Mouse (Mus musculus): Measurements from ENCODE around the gene Cobll1.

Cobll1 gene

GRCm38 (mm10) chr2:65256494-65257254 is 17.5 kb upstream of the Cobll1 start:
- H3K27me3 ChIP-seq (ENCODE audit: control insufficient read depth, insufficient read depth, low read length, poor library complexity, severe bottlenecking) = no peaks in the 10 kb centered on the region
- no peak for DNase-seq (ENCODE audit: low read depth, low spot score)

GRCm38 (mm10) chr2:65250589-65251104 is 11.4 kb upstream of the Cobll1 start:
- H3K27me3 ChIP-seq (ENCODE audit: control insufficient read depth, insufficient read depth, low read length, poor library complexity, severe bottlenecking) = no peaks in the 10 kb centered on the region
- no peaks in the 10 kb centered on the region for H3K36me3 ChIP-seq (ENCODE audit: control insufficient read depth, insufficient read depth, low read length, poor library complexity, severe bottlenecking)
- DNase-seq (ENCODE audit: low read depth, low spot score) = no peak

More at GRCm38 (mm10) chr2:65256494-65257254, 17.5 kb upstream of the Cobll1 start:
- H3K36me3 ChIP-seq (ENCODE audit: control insufficient read depth, insufficient read depth, low read length, poor library complexity, severe bottlenecking) = no peaks in the 10 kb centered on the region

- Histone ChIP-seq H3K36me3 (ENCODE audit: control insufficient read depth, insufficient read depth, low read length, poor library complexity, severe bottlenecking) (no peaks in the 10 kb centered on the region), H3K27me3 (ENCODE audit: control insufficient read depth, insufficient read depth, low read length, poor library complexity, severe bottlenecking) (no peaks in the 10 kb centered on the region)
- DNase-seq (ENCODE audit: low read depth, low spot score) = no peak
Observed at GRCm38 (mm10) chr2:65249575-65249974, 10.4 kb upstream of the Cobll1 start.

GRCm38 (mm10) chr2:65240173-65240745 is 1.1 kb upstream of the Cobll1 start:
- no peaks in the 10 kb centered on the region for H3K36me3 ChIP-seq (ENCODE audit: control insufficient read depth, insufficient read depth, low read length, poor library complexity, severe bottlenecking)
- DNase-seq (ENCODE audit: low read depth, low spot score) = peak; percentile 34
- no peaks in the 10 kb centered on the region for H3K27me3 ChIP-seq (ENCODE audit: control insufficient read depth, insufficient read depth, low read length, poor library complexity, severe bottlenecking)

GRCm38 (mm10) chr2:65238171-65238963 is 836 bp downstream of the Cobll1 start:
- Histone ChIP-seq H3K36me3 (ENCODE audit: control insufficient read depth, insufficient read depth, low read length, poor library complexity, severe bottlenecking) (no peaks in the 10 kb centered on the region), H3K27me3 (ENCODE audit: control insufficient read depth, insufficient read depth, low read length, poor library complexity, severe bottlenecking) (no peaks in the 10 kb centered on the region)
- DNase-seq (ENCODE audit: low read depth, low spot score) = peak; percentile 73

- no peaks in the 10 kb centered on the region for H3K36me3 ChIP-seq (ENCODE audit: control insufficient read depth, insufficient read depth, low read length, poor library complexity, severe bottlenecking)
- no peaks in the 10 kb centered on the region for H3K27me3 ChIP-seq (ENCODE audit: control insufficient read depth, insufficient read depth, low read length, poor library complexity, severe bottlenecking)
- DNase-seq (ENCODE audit: low read depth, low spot score) = peak; percentile 78
Observed at GRCm38 (mm10) chr2:65237610-65238170, 1.5 kb downstream of the Cobll1 start.

GRCm38 (mm10) chr2:65237116-65237515 is 2.1 kb downstream of the Cobll1 start:
- Histone ChIP-seq H3K27me3 (ENCODE audit: control insufficient read depth, insufficient read depth, low read length, poor library complexity, severe bottlenecking) (no peaks in the 10 kb centered on the region), H3K36me3 (ENCODE audit: control insufficient read depth, insufficient read depth, low read length, poor library complexity, severe bottlenecking) (no peaks in the 10 kb centered on the region)
- DNase-seq (ENCODE audit: low read depth, low spot score) = no peak

GRCm38 (mm10) chr2:65236644-65237043 is 2.6 kb downstream of the Cobll1 start:
- H3K27me3 ChIP-seq (ENCODE audit: control insufficient read depth, insufficient read depth, low read length, poor library complexity, severe bottlenecking) = no peaks in the 10 kb centered on the region
- no peaks in the 10 kb centered on the region for H3K36me3 ChIP-seq (ENCODE audit: control insufficient read depth, insufficient read depth, low read length, poor library complexity, severe bottlenecking)
- no peak for DNase-seq (ENCODE audit: low read depth, low spot score)

- H3K27me3 ChIP-seq (ENCODE audit: control insufficient read depth, insufficient read depth, low read length, poor library complexity, severe bottlenecking) = no peaks in the 10 kb centered on the region
- H3K36me3 ChIP-seq (ENCODE audit: control insufficient read depth, insufficient read depth, low read length, poor library complexity, severe bottlenecking) = no peaks in the 10 kb centered on the region
- no peak for DNase-seq (ENCODE audit: low read depth, low spot score)
Observed at GRCm38 (mm10) chr2:65232756-65233535, 6.3 kb downstream of the Cobll1 start.

GRCm38 (mm10) chr2:65228426-65228825 is 10.8 kb downstream of the Cobll1 start:
- Histone ChIP-seq H3K27me3 (ENCODE audit: control insufficient read depth, insufficient read depth, low read length, poor library complexity, severe bottlenecking) (no peaks in the 10 kb centered on the region), H3K36me3 (ENCODE audit: control insufficient read depth, insufficient read depth, low read length, poor library complexity, severe bottlenecking) (no peaks in the 10 kb centered on the region)
- no peak for DNase-seq (ENCODE audit: low read depth, low spot score)

- DNase-seq (ENCODE audit: low read depth, low spot score) = no peak
- no peaks in the 10 kb centered on the region for H3K36me3 ChIP-seq (ENCODE audit: control insufficient read depth, insufficient read depth, low read length, poor library complexity, severe bottlenecking)
- H3K27me3 ChIP-seq (ENCODE audit: control insufficient read depth, insufficient read depth, low read length, poor library complexity, severe bottlenecking) = no peaks in the 10 kb centered on the region
Observed at GRCm38 (mm10) chr2:65227898-65228290, 11.3 kb downstream of the Cobll1 start.

- no peaks in the 10 kb centered on the region for H3K36me3 ChIP-seq (ENCODE audit: control insufficient read depth, insufficient read depth, low read length, poor library complexity, severe bottlenecking)
- no peaks in the 10 kb centered on the region for H3K27me3 ChIP-seq (ENCODE audit: control insufficient read depth, insufficient read depth, low read length, poor library complexity, severe bottlenecking)
- no peak for DNase-seq (ENCODE audit: low read depth, low spot score)
Observed at GRCm38 (mm10) chr2:65227154-65227897, 11.9 kb downstream of the Cobll1 start.

GRCm38 (mm10) chr2:65226494-65226893 is 12.7 kb downstream of the Cobll1 start:
- H3K27me3 ChIP-seq (ENCODE audit: control insufficient read depth, insufficient read depth, low read length, poor library complexity, severe bottlenecking) = no peaks in the 10 kb centered on the region
- no peak for DNase-seq (ENCODE audit: low read depth, low spot score)
- no peaks in the 10 kb centered on the region for H3K36me3 ChIP-seq (ENCODE audit: control insufficient read depth, insufficient read depth, low read length, poor library complexity, severe bottlenecking)
